Mouse (Mus musculus): ENCODE measurements at regions not wholly inside any gene's neighbourhood (a gene's known extent, or its start where the extent isn't known, plus 50 kb on each side); places are given as distances from the start of the nearest gene placed in this dataset.

DNA sequence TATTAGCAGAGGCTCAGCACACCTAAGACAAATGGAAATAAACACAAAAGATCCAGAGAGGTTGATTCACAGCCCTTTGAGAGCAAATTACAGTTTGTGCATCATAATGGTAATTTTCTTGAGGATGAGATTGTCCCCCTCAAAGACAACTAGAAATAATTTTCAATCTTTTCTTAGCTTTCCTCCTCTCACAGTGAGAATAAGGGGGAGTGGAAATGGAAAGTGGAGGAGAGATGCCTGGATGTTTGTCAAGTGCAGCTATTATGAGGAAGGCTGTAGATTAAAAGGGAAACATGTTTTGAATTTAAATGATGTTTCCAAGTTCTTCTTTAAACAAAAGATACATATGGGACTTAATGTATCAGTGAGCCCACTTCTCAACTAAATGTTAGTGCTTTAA, 2672.3 kb upstream of the Gm6569 start:
- no peak for TF ChIP-seq CTCF (IDR thresholded peaks at IDR 0.05; ENCODE audit: control insufficient read depth, insufficient read depth, insufficient replicate concordance, low read depth, low read length)
- TF ChIP-seq POLR2A (IDR thresholded peaks at IDR 0.05; ENCODE audit: control insufficient read depth, low read depth, low read length): no peak

Data from testis, adult 2 months (tissue).